Mouse (Mus musculus) hindbrain, embryonic 15.5 days (tissue): ENCODE data around the gene Cdc42se1. TPM values are rescaled to one million over a fixed set of nuclear protein-coding genes. Genes with fewer than 3 reads are reported as not detected.
A peak's percentile ranks its signal among the peaks of the same experiment; 100 is the strongest.

ENCODE experiments used
- ATAC-seq: fragments of 200-750 bp; cut with Nextera tagmentation; 2 replicates; pipeline ENCODE4 v1.8.0; 2017; ENCODE audit warnings: low read depth, moderate number of reproducible peaks, moderate TSS enrichment; ENCODE audit not compliant: low FRiP score
- H3K27ac ChIP-seq: fragments of 300-500 bp; sonication (generic); replicated peaks from 2 replicates; pipeline ENCODE4 v1.5.1; 2015; ENCODE audit warnings: mild to moderate bottlenecking, inconsistent platforms
- H3K27me3 ChIP-seq: fragments of 300-500 bp; sonication (generic); 2 replicates; pipeline ENCODE4 v1.6.1; 2015; ENCODE audit warnings: control low read depth, inconsistent platforms
- H3K36me3 ChIP-seq: fragments of 300-500 bp; sonication (generic); 2 replicates; pipeline ENCODE4 v1.6.1; 2015; ENCODE audit warnings: control low read depth, inconsistent platforms
- H3K4me1 ChIP-seq: fragments of 300-500 bp; sonication (generic); replicated peaks from 2 replicates; pipeline ENCODE4 v1.6.1; 2015; ENCODE audit warnings: control low read depth, inconsistent platforms
- H3K4me2 ChIP-seq: fragments of 300-500 bp; sonication (generic); 2 replicates; pipeline ENCODE4 v1.6.1; 2015; ENCODE audit warnings: moderate library complexity, mild to moderate bottlenecking, inconsistent platforms
- H3K4me3 ChIP-seq: fragments of 300-500 bp; sonication (generic); 2 replicates; pipeline ENCODE4 v1.5.1; 2015; ENCODE audit warnings: mild to moderate bottlenecking, inconsistent platforms
- H3K9ac ChIP-seq: fragments of 300-500 bp; sonication (generic); 2 replicates; pipeline ENCODE4 v1.6.1; 2015; ENCODE audit warnings: inconsistent platforms
- H3K9me3 ChIP-seq: fragments of 300-500 bp; sonication (generic); 2 replicates; pipeline ENCODE4 v1.6.1; 2016; ENCODE audit warnings: control low read depth, inconsistent platforms
- WGBS: fragments of 180-500 bp; shearing (Covaris S2); methylation state at CpG from one replicate; pipeline ENCODE4 v1.1.7; 2015; 5-methylcytosine and 5-hydroxymethylcytosine counted together
- polyA plus RNA-seq: library from polyadenylated mRNA; unstranded; fragments of >200 nt; fragmentation: Nextera tagmentation; extraction: Ambion mirVana; gene quantifications from 2 replicates; pipeline ENCODE4 v1.2.1, GENCODE M21; 2015

Gene Cdc42se1
- polyA plus RNA-seq, 1 experiment from 2014 or later: 57.1 TPM

DNA sequence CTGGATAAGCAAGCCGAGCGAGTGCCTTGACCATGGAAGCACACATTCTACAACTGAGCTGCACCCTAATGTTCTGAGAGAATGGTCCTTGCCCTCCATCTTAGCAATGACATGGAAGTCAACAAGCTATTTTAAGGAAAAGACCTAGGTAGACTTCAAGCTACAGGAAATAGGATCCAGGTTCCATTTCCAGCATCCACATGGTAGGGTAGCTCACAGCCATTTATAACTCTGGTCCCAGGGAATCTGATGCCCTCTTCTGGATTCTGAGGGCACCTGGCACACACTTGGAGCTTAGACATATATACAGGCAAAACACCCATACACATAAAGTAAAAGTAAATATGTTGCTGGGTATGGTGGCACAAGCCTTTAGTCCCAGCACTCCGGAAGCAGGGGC, 37.5 kb downstream of the Cdc42se1 start:
- no peak for ATAC-seq
- H3K36me3 ChIP-seq: peaks cover 62% of the 10 kb centered on the region
- H3K4me2 ChIP-seq: no peak overlapping the region
- no peak overlapping the region for H3K27ac ChIP-seq
- no peaks in the 10 kb centered on the region for H3K9me3 ChIP-seq
- H3K27me3 ChIP-seq: no peaks in the 10 kb centered on the region
- no peaks in the 10 kb centered on the region for H3K4me1 ChIP-seq
- H3K4me3 ChIP-seq: no peak overlapping the region
- no peak overlapping the region for H3K9ac ChIP-seq
- WGBS: 100% methylated on average over 3 of the region's 3 CpGs

- Histone ChIP-seq H3K27me3 (no peaks in the 10 kb centered on the region), H3K36me3 (peaks cover 50% of the 10 kb centered on the region), H3K9ac (no peak overlapping the region), H3K4me2 (no peak overlapping the region), H3K4me3 (no peak overlapping the region), H3K9me3 (no peaks in the 10 kb centered on the region), H3K4me1 (no peaks in the 10 kb centered on the region), H3K27ac (no peak overlapping the region)
- no peak for ATAC-seq
Observed at GRCm38 (mm10) chr3:95267855-95268254, 39.3 kb downstream of the Cdc42se1 start.

GRCm38 (mm10) chr3:95269789-95270188, 41.3 kb downstream of the Cdc42se1 start:
- Histone ChIP-seq H3K9me3 (no peaks in the 10 kb centered on the region), H3K9ac (no peak overlapping the region)

GRCm38 (mm10) chr3:95270766-95271364, 42.3 kb downstream of the Cdc42se1 start:
- Histone ChIP-seq H3K4me3 (no peak overlapping the region), H3K27ac (no peak overlapping the region), H3K36me3 (peaks cover 29% of the 10 kb centered on the region), H3K27me3 (no peaks in the 10 kb centered on the region), H3K4me1 (no peaks in the 10 kb centered on the region), H3K9me3 (no peaks in the 10 kb centered on the region), H3K9ac (no peak overlapping the region), H3K4me2 (no peak overlapping the region)
- WGBS: 89% methylated on average over 12 of the region's 12 CpGs
- ATAC-seq: no peak

More at GRCm38 (mm10) chr3:95269789-95270188, 41.3 kb downstream of the Cdc42se1 start:
- 91% methylated on average over 5 of the region's 5 CpGs for WGBS
- Histone ChIP-seq H3K4me2 (no peak overlapping the region), H3K27me3 (no peaks in the 10 kb centered on the region), H3K4me1 (no peaks in the 10 kb centered on the region), H3K36me3 (peaks cover 33% of the 10 kb centered on the region), H3K27ac (no peak overlapping the region), H3K4me3 (no peak overlapping the region)
- ATAC-seq: no peak

DNA sequence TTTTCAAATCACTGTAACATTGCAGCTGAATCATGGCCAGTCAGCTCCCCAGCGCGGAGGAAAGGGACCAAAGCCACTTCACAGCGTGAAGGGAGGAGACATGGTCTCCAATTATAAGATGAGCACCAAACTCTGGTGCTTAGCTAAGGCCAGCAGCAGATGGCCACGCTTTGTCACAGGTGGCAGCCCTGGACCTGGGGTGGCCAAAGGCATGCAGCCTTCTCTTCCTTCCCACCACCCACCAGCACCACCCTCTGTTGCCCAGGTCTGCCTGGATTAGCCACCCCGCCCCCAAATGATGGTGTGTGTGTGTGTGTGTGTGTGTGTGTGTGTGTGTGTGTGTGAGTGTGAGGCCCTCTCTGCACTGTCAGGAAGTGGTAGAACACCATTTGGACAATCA, 44.9 kb downstream of the Cdc42se1 start:
- 0 out of 2 replicates have a peak, but pooled peaks have one; percentile 20 for ATAC-seq

GRCm38 (mm10) chr3:95274453-95274852, 45.9 kb downstream of the Cdc42se1 start:
- ATAC-seq: no peak
- 93% methylated on average over 4 of the region's 4 CpGs for WGBS
- H3K27ac ChIP-seq: no peak overlapping the region

More for the DNA sequence above, 44.9 kb downstream of the Cdc42se1 start:
- Histone ChIP-seq H3K36me3 (peaks cover 15% of the 10 kb centered on the region; the same call in 1 of the 2 replicates), H3K4me1 (no peaks in the 10 kb centered on the region), H3K4me2 (no peak overlapping the region), H3K27ac (no peak overlapping the region), H3K27me3 (no peaks in the 10 kb centered on the region), H3K4me3 (no peak overlapping the region), H3K9me3 (no peaks in the 10 kb centered on the region), H3K9ac (no peak overlapping the region)
- WGBS: 88% methylated on average over 5 of the region's 5 CpGs

DNA sequence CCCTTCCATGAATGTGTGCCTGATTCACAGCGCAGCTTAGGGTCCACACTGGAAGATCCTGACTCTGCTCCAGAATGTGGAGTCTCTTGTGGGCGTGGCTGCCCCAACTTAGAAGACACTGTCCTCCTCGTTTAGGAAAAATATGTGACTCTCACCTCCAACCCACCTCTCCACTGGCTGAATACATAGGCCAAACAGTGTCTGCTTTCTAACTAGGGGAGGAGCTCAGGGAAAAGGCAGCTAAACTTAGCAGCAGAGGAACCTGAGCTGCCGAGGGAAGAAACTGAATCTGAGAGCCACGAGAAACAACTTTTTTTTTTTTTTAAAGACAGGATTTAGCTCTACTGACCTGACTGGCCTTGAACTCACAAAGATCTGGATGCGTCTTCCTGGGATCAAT, 46.6 kb downstream of the Cdc42se1 start:
- H3K4me3 ChIP-seq: no peak overlapping the region
- 87% methylated on average over 6 of the region's 6 CpGs for WGBS
- H3K36me3 ChIP-seq: 0 out of 2 replicates have a peak, but pooled peaks cover 6% of the 10 kb centered on the region
- no peaks in the 10 kb centered on the region for H3K27me3 ChIP-seq
- H3K27ac ChIP-seq: no peak overlapping the region
- no peak overlapping the region for H3K9ac ChIP-seq
- peaks cover 7% of the 10 kb centered on the region; the same call in 1 of the 2 replicates for H3K4me1 ChIP-seq
- H3K9me3 ChIP-seq: no peaks in the 10 kb centered on the region
- no peak for ATAC-seq
- no peak overlapping the region for H3K4me2 ChIP-seq

More at GRCm38 (mm10) chr3:95274453-95274852, 45.9 kb downstream of the Cdc42se1 start:
- Histone ChIP-seq H3K4me3 (no peak overlapping the region), H3K9ac (no peak overlapping the region), H3K4me1 (peaks cover under 1% of the 10 kb centered on the region; the same call in 1 of the 2 replicates), H3K4me2 (no peak overlapping the region), H3K36me3 (peaks cover 7% of the 10 kb centered on the region; the same call in 1 of the 2 replicates), H3K9me3 (no peaks in the 10 kb centered on the region), H3K27me3 (no peaks in the 10 kb centered on the region)

DNA sequence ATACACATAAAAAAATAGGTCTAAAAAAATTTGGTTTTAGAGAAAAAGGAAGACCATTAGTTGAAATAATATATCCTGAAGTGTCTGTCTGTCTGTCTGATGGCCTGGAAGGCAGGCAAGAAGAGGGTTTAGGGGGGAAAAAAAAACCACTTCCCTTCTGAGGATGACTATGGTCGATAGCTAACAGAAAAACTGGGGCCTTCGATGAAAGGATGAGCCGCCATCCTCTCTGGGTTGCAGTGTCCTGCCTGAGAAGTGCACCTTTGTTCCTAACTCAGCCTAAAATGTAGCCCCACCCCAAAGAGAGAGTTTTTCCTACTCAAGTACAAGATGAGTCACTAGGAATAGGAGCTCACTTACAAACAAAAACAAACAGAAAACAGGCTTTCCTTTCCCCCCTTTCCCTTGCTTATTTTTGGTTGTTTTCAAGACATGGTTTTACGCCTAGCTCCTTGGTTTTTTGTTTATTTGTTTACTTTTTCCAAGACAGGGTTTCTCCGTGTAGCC, 47.9 kb downstream of the Cdc42se1 start:
- H3K27ac ChIP-seq: no peak overlapping the region
- 84% methylated on average over 5 of the region's 5 CpGs for WGBS
- no peak overlapping the region for H3K9ac ChIP-seq
- peaks cover 12% of the 10 kb centered on the region for H3K4me1 ChIP-seq
- 0 out of 2 replicates have a peak, but pooled peaks cover 6% of the 10 kb centered on the region for H3K36me3 ChIP-seq
- ATAC-seq: no peak
- H3K9me3 ChIP-seq: no peaks in the 10 kb centered on the region
- H3K27me3 ChIP-seq: no peaks in the 10 kb centered on the region
- no peak overlapping the region for H3K4me3 ChIP-seq
- no peak overlapping the region for H3K4me2 ChIP-seq

- H3K4me1 ChIP-seq: peaks cover 13% of the 10 kb centered on the region
- no peak overlapping the region for H3K4me2 ChIP-seq
- H3K27ac ChIP-seq: no peak overlapping the region
- 0 out of 2 replicates have a peak, but pooled peaks cover 6% of the 10 kb centered on the region for H3K36me3 ChIP-seq
- WGBS: 83% methylated on average over 1 of the region's 1 CpGs
- no peaks in the 10 kb centered on the region for H3K27me3 ChIP-seq
- ATAC-seq: no peak
- no peak overlapping the region for H3K9ac ChIP-seq
- no peaks in the 10 kb centered on the region for H3K9me3 ChIP-seq
- no peak overlapping the region for H3K4me3 ChIP-seq
Observed at GRCm38 (mm10) chr3:95277149-95277551, 48.6 kb downstream of the Cdc42se1 start.

GRCm38 (mm10) chr3:95280747-95281146, 52.2 kb downstream of the Cdc42se1 start:
- H3K4me2 ChIP-seq: peak overlapping the region; percentile 97
- WGBS: 31% methylated on average over 8 of the region's 8 CpGs

GRCm38 (mm10) chr3:95281216-95282126, 52.9 kb downstream of the Cdc42se1 start, which contains the start of the genes Mindy1 and Prune1:
TSS of gene Mindy1 (plus strand) at chr3:95281345.
TSS of gene Prune1 (minus strand) at chr3:95282076.
- Histone ChIP-seq H3K27ac (peak within 1 kb of the TSS; percentile 94), H3K36me3 (0 out of 2 replicates have a peak, but pooled peaks cover 6% of the 10 kb centered on the region), H3K4me1 (peaks cover 34% of the 10 kb centered on the region), H3K4me2 (peak within 1 kb of the TSS; percentile 97), H3K27me3 (no peaks in the 10 kb centered on the region), H3K4me3 (peak within 1 kb of the TSS; percentile 91), H3K9me3 (no peaks in the 10 kb centered on the region), H3K9ac (peak within 1 kb of the TSS; percentile 94)
- WGBS: under 1% methylated on average over 53 of the region's 53 CpGs
- peak; percentile 92 for ATAC-seq

More at GRCm38 (mm10) chr3:95280747-95281146, 52.2 kb downstream of the Cdc42se1 start:
- peaks cover 34% of the 10 kb centered on the region for H3K4me1 ChIP-seq
- 0 out of 2 replicates have a peak, but pooled peaks cover 6% of the 10 kb centered on the region for H3K36me3 ChIP-seq
- H3K4me3 ChIP-seq: peak overlapping the region; percentile 91
- peak overlapping the region; percentile 94 for H3K9ac ChIP-seq
- no peak for ATAC-seq
- H3K27ac ChIP-seq: peak overlapping the region; percentile 94
- H3K9me3 ChIP-seq: no peaks in the 10 kb centered on the region
- no peaks in the 10 kb centered on the region for H3K27me3 ChIP-seq
